Mouse (Mus musculus): ENCODE data around the gene Tbc1d8b. TPM values are rescaled to one million over a fixed set of nuclear protein-coding genes. Genes with fewer than 3 reads are reported as not detected.
"Not testable (repeated sequence)": the region's sequence is repeated elsewhere in the genome, so short reads cannot be mapped to it uniquely, and the experiment has no call there.

Gene Tbc1d8b
- 1 to 10 TPM; 5.2 to 5.9 (median 5.9) TPM for polyA plus RNA-seq (2017; shearing (Covaris generic))

DNA sequence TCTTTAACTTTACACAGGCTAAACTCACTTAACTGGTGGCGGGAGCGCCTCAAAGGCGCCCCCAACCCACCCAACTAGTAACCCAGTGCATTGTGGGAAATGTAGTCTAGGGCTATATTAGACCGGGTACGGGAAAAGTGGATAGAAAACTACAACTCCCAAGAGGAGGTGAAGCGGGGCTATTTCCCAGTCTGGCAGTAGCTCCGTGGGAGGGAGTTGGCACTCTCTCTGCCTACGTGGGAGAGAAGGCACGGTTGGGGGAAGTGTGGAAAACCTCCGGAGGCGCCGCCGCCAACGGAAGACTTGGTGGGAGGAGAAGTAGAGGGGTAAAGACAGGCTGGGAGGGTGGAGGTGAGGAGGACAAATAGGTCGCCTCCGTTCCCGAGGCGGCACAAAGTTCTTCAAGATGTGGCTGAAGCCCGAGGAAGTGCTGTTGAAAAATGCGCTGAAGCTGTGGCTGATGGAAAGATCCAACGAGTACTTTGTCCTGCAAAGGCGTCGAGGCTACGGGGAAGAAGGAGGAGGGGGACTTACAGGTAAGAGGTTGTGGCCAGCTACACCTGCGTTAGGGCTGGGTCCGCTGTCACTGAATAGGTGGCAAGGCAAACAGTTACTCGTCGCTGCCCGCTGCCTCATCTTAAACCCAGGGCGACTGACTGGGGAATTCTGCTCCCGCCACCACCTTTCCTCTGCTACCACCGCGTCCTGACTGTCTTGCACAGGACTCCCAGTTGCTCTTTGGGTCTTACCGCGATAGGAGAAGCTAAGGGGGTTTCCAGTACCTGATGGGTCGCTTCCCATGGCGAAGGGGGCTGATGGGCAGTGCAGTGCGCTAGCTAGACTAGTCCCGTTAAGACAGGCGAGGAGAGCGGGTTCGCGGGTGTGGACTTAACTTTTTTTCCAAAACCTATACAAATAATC lies at the start of gene Tbc1d8b:
Tbc1d8b (plus strand) TSS at position 222 of the 921 bp plus-strand sequence.
- ATAC-seq: peak; percentile 92

DNA sequence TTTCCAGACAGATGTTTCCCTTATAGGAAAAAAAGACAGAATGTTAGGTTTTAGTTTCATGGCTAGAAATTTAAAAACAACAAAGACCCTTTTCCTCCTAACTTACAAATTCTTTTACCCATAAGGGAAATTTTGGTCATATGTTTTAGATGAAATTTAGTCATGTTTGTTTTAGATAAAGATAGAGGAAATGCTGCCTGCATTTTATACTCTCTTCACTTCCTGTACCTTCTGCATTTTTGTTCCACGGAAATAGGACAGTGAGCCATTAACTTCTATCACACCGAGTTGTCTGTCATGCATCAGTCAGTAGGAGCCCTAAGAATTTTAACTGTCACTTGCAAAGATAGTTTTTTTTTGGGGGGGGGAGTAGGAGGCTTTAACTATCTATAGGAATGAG lies 45.1 kb upstream of the Tbc1d8b start:
- ATAC-seq: no peak

DNA sequence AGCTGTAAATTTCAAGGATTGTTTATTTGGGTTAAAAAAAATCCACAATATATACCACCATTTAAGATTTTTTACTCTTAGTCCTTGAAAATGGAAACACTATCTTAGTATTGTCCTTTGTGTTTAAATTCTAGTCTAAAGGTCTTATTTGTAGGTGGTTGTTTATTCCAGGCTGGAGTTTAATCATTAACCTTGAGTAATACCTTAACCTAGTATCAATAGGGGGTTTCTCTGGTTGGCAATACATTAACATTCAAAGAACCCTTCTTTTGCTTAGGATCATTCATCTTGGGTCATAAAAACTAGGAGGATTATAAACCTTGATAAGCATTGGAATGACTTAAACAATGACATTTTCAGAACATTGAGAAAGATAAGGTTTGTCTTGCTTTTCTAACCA lies 44.4 kb upstream of the Tbc1d8b start:
- ATAC-seq: no peak

DNA sequence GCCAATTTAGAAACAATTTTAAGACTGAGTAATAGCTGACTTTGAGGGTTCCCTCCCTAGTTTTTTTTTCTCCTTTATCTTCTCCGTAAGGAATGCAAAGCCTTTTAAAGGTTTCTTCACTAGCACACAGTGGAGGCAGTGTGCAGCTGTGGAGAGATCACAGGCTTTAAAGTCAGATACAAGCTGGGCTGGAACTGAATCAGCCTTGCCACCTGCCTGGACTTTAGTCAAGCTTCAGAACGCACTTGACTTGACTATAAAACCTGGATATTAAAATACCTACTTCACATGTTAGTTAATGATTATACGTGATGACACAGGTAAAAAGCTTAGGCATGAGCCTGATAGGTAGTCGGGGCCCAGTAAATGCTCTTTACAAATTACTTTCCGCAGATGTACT lies 32.6 kb upstream of the Tbc1d8b start:
- no peak for ATAC-seq

DNA sequence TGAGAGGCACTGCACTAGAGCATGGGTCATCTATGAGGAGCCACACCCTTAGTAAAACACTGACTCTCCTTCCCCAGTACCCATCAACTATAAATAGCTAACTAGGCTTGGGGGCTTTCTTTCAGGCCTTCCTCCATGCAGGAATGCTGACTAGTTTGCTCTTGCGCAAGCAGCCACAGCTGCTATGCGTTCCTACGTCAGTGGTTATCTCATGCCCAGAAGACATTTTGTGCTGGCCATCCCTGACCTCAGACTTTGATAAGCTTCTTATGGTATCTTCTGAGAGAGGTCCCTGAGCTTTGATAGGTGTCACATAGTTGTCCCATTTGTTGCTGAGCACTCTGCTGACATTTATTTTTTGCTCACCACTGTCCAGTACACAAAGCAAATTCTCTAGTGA lies 31.5 kb upstream of the Tbc1d8b start:
- ATAC-seq: no peak

DNA sequence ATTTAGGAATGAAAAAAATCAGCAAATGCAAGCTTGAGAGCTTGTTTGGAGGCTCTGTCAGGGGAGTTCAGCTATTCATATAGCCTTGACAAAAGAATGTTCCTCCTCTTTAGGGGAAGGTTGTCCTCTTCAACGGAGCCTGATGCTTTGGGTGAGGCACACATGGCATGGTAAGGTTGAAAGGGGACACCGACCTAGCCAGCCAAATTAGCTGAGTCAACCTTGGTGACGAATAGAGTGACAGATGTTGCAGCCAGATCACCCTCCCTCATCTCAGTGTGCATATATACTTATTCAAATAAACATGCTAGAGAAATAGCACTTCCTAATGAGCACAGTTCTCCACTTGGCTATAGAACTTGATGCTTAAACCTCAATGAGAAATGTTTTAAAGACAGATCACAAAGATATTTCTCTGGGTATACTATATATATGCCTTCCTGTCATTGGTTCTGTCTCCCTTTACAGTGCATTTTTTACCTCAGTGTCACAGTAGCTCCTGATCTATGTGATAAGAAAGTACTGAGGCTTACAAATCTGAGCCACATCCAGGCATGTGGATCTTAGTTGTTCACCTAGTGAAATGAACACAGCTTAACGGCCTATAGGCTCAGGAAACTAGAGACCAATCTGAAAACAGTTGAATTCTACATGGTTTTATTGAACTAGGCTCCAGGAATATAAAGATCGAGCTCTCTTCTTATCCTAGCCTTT lies 30.3 kb upstream of the Tbc1d8b start:
- no peak for ATAC-seq

DNA sequence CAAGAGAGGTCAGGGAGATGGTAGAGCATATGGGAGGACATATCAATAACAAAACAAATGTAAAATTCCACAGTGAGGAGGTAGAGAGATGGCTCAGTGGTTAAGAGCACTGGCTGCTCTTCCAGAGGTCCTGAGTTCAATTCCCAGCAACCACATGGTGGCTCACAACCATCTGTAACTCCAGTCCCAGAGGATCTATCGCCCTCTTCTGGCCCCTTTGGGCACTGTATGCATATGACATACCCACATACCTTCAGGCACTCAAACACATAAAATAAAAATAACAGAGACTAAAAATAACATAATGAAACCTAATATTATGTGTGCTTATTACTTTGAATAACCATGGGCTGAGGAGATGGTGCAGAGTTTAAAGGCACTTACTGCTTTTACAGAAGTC lies 22.7 kb upstream of the Tbc1d8b start:
- no peak for ATAC-seq

DNA sequence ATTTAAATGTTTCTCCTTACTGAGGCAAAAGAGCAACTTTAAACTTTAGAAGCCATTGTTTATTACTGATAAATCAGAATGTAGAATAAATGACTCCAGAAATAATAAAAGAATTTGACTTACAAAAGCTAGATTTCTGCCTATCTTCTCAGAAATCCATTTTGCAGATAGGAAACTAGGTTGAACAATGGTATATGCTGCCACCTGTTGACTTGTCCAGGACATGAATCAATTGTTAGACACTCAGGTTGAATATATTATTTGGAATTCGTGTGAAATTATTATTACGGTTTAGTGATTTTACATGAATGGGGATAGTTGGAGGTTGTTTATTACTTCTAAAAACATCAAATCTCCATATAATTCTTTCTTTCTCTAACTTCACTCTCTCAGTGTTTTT lies 19.0 kb upstream of the Tbc1d8b start:
- ATAC-seq: no peak

DNA sequence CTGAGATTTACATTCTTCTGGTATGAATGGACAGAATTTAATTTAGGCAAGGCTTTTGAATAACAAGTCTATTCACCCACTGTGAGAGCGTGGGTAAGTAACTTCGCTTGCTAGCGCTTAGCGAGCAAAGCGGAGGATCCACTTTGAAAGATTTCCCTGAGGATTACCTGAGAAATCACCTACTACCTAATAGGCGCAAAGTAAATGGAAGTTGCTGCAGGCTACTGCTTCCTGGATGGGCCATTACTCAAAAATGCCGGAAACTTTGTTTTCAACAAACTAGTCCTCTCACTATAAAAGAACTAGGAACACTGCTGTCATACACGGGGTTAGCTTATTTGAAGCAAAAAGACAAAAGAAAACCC lies 404 bp upstream of the Tbc1d8b start:
- ATAC-seq: peak; percentile 47

DNA sequence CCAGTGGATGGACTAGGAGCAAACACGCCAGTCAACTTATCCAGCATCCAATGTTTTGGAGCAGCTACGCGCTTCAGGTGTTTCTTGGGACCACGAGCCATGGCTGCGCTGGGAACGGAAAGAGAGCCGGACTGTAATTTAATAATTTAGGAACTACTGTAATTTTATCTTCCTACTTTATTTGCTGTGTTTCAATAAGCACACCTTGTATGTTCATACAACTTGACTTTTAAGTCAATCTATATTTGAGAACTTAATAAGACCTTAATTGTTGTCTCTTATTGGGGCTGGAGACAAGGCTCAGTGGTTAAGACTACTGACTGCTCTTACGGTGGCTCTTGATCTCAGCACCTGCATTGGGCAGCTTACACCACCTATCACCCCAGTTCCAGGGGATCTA lies 29.6 kb downstream of the Tbc1d8b start, which contains the start of gene Gm15013:
Gm15013 (minus strand) TSS at position 101 of the 400 bp plus-strand sequence.
- no peak for ATAC-seq

DNA sequence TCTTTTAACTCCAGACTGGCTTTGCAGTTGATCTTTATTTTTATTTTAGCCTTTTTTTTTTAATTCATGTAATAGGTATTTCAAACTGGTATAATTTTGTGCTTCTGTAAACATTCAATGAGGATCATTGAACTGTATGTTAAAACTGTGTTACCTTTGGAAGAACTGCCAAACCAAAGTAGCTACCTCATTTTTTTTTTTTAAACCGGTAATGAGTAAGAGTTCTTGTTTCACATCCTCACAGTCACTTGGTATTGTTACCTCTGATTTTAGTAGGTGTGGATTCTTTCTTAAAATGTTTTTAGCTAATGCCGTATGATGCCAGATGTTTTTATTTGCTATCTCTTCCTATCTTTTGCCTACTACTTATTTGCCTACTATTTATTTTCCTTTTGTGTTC lies 37.6 kb downstream of the Tbc1d8b start:
- ATAC-seq: no peak

DNA sequence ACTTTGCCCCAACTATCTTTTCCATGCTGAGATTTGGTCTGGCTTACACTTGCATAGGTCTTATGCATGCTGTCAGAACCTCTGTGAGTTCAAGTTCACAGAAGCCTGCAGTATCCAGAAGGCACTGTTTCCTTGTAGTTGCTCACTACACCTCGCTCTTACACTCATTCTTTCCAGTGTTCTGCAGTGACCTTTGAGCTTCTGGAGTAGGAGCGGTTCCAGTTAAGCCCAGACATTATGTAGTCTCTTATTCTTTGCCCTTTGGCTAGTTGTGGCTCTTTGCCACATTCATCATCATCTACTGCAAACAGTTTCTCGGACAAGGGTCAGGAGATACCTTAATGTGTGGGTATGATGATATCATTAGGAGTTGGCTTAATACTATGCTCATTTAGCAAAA lies 45.7 kb downstream of the Tbc1d8b start:
- no peak for ATAC-seq

DNA sequence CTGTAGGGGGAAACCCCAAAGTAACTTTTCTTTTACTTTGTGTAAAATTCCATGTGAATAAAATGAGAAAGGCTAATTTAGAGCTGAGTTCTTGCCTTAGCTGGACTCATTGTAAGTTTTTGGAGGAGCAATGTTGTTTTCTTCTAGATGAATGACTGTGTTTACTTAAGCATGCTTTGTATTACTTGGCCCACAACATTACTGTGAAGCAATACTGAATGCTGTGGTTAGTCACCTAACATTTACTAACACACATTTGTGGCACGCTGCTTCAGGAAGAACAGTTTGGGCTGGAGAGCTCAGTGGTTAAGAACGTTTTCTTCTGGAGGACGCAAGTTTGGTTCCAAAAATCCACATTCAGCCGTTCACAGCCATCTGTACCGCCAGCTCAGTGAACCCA lies 52.3 kb downstream of the Tbc1d8b start:
- no peak for ATAC-seq

DNA sequence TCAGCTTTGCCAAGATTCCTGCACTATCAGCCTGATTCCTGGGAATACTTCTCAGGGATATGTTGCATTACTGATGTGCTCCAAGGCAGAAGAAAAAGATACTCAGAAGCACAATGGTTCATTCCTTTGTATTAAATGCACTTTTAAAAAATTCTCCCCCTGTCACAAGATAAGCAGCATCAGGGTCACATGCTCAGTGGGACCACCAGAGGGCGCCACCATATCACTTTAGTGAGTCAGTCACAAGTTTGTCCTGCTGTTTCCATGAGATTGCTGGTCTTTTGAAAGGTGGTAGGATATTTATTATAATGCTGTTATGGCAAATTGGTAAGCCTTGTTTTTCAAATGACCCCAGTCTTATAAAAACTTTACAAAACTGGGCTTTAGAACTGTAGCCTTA lies 67.1 kb downstream of the Tbc1d8b start:
- no peak for ATAC-seq

DNA sequence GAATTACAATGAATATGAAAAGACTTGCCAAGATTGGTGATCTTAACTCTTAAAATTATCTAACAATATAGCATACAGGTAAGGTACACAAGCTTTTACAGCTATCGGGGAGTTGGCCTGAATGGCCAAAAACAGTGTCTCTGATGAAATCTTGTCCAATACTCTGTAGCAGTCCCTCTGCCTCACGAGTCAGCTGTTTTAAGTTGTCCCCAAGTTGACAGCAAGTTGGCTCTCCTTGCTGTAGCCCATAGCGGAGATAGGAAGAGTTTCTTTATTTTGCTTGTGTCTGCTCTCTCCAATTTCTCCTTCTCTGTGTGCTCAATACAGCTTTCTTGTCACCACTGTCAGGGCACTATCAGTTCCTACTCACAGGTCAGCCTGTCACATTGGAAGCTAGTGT lies 73.8 kb downstream of the Tbc1d8b start:
- not testable (repeated sequence) for ATAC-seq

DNA sequence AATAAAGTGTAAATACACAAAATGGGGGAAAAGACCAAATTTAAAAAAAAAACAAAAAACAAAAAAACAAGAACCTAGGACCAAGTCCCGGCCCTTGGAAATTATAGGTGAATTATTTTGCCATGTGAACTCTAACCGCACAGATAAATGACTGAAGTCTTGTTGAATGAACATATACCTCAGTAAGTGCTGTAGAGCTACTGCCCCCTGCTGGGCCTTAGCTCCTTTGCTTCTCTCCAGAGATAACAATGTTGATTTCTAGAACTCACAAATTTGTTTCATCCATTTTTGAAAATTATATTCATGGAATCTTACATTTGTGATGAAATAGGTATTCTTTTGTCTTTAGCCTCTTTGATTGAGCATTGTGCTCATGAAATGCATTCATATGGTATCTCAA lies 77.8 kb downstream of the Tbc1d8b start:
- no peak for ATAC-seq

DNA sequence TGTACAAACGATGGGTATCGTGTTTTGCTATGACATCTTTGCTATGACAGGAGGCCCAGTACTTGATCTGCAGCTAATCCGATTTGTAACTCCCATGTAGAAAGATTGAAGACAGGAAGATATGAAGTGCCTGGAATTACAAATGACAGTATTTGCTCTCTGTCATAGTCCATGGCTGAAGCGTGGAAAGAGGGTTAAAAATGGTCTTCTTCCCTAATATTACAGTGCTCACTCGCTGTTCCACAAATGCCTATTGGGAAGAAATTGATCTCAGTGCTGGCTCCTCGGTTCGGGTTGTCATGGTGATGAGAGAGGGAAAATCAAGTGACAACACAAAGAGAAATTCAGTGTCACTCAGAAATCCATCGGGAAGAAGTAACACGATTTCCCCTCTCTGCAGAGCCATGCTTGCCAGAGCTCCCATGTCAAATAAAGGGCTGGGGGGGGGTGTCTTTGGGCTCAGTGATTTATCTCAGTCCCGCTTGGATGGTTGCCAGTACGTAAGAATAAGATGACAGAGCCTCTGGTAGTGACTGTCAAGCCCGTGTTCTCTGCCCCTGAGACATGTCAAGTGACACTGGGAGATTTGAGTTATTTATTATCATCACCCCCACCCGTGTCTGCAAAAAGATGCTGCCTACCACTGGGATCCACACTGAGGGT lies 85.3 kb downstream of the Tbc1d8b start:
- no peak for ATAC-seq

DNA sequence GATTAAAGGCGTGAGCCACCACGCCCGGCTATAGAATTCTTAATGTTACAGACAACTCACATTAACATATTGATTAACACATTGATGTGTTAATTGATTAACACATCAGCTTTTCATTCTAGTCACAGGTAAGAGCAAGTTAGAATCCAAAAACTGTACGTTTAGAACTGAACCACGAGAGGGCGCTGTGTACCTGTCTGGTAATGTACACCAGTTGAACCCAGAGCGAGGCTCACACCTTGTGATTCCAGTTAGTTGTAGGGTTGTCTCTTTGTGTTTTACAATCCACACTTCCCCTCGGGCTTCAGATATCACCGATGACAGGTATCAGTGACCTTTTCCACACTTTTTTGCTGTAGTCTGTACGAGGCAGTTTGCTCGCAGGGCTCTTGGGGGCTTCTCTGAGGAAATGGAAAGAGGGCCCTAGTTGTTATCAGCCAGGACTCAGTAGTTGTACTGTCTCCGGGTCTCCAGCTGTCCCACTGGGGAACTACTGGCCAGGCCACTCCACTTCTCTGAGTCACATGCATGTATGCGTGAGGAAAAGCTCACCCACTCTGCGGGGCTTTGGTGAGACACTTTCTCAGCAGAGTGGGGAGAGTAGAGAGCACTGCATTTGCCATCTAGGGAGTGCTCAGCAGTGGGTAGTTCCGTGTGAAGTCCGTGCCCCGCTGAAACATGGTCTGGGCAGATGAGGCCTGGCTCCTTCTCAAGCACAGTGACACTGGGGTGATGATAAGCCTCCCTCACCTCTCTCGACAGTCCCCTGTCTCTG lies 89.7 kb downstream of the Tbc1d8b start:
- ATAC-seq: no peak

DNA sequence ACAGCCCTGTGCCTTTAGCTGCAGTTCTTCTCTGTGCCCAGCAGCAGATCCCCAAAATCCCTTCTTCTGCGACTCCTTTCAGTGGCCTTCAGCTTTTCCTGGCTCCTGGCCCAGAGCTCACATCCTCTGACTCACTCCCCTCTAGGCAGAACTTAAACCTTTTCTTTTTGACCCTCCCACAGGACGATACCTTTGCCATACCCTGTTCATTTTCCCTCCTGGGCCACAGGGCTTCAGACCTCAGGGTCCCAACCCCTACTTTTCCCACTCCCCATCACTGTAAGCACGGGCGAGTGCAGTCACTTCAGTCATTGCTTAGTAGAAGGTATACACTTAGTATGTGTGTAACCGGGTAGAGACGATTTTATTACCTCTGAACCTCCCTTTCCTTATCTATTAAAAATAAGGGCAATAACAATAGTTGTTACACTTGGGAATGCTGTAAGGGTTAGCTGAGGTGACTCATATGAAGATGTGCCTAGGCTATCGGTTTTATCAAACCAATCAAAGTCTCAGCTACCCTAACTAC lies 90.4 kb downstream of the Tbc1d8b start:
- no peak for ATAC-seq

DNA sequence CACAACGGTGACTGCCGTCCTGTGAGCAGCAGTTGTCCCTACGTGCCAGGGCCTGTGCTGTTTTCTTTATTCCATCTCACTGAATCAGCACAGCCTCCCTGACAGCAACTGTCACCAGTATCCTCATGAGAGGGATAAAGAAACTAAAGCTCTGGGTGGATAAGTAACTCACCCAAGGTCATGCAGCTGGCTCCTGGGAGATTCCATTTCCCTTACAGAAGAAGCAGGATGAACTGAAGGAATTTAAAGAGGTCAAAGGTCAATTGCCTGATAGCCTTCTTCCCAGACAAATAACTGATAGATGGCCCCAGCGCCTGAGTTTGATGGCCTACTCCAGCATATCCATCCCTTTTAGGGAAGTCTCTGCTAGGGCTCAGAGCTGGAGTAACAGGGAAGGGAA lies 92.6 kb downstream of the Tbc1d8b start:
- no peak for ATAC-seq

DNA sequence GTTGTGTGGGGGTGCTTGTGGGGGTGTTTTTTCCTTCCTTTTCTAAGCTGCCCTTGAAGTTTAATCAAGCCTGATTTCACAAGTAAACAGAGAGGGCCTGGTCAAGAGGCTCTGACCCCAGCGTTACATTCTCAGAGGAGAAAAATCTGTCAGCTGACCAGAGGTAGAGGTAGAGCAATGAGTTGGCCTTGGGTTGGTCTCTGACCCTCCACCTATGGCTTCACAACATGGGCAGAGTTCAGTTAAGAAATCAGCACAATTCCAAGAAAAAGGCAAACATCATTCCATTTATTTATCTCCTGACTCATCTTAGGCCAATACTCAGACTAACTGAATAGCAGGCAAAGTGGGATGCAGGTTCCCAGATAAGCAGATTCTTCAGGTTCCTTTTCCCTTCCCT lies 94.1 kb downstream of the Tbc1d8b start:
- ATAC-seq: no peak

DNA sequence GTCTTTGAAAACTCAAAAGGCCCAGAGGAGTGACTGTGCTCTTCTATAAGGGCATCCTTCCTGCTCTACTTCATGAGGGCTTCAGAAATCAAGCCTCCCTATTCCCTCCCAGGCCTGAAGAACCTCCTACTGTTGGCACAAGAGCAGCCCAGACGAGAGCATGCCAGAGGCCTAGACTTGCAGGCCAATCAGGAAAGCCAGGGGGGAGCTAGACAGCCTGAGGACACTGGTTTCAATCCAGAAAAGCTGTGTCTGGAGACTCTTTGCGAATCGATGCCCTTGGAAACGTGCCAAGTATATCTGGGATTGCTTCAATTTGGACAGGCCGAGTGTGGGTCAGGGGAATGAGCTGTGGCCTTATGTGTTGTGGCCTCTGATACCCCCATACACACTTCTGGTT lies 94.6 kb downstream of the Tbc1d8b start:
- ATAC-seq: no peak

Data from inflammation-experienced regulatory T-cells, adult 6 months (primary cell).